In the genomic region with DNA sequence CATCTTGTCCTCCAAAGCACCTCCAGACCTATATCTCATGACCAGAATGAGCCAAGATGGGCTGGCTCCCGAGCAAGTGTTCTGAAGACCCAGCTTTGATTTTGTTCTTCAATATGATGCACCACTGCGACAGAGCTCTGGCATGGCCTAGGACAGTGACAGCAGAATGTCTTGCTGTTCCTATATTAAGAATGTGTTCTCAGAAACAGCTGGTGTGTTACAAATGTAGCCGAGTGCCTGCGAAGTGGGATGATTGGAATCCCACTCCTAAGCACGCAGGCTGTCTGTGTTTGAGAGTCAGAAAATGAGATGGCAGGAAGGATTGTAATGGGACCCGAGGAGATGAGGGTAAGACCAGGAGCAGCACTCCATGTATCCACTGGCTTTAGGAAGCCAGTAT, we compare ENCODE assay signal across 17 mouse cellular contexts.
DNase-seq lines count a peak whose midpoint lies in the region; ATAC-seq lines count a peak whose summit lies in the region.
"Had no signal": no experiment of that assay in that cellular context is flagged by ENCODE, and none has a peak within 500 bp of the region (broad histone marks: within the 10 kb centered on the region; RNA-seq: fewer than 3 reads in every experiment).

No protein-coding gene starts in this region.

- no peaks in the 10 kb centered on the region for H3K9me3 ChIP-seq in hindbrain, embryonic 14.5 days (ENCODE audit: control insufficient read depth, low read length)
- no peaks in the 10 kb centered on the region for H3K9me3 ChIP-seq in kidney, embryonic 16.5 days (ENCODE audit: low read length)
- H3K9me3 ChIP-seq: embryonic facial prominence, embryonic 15.5 days; heart, embryonic 13.5 days; hindbrain, embryonic 10.5 days had no signal

- 91% methylated on average over 6 of the region's 6 CpGs for WGBS in hindbrain, embryonic 14.5 days
- 89% methylated on average over 6 of the region's 6 CpGs for WGBS in kidney, embryonic 16.5 days

- H3K9ac ChIP-seq in hindbrain, embryonic 14.5 days: no peak overlapping the region
- no peak overlapping the region for H3K9ac ChIP-seq in kidney, embryonic 16.5 days (replicated peaks; ENCODE audit: low read length)
- H3K9ac ChIP-seq: embryonic facial prominence, embryonic 15.5 days; heart, embryonic 13.5 days; limb, embryonic 12.5 days; liver, embryonic 14.5 days had no signal

- H3K27me3 ChIP-seq in hindbrain, embryonic 14.5 days (ENCODE audit: control insufficient read depth, insufficient read depth, low read length): no peaks in the 10 kb centered on the region
- H3K27me3 ChIP-seq in kidney, embryonic 16.5 days (ENCODE audit: insufficient read depth, low read length): no peaks in the 10 kb centered on the region
- H3K27me3 ChIP-seq: embryonic facial prominence, embryonic 15.5 days; heart, embryonic 13.5 days; limb, embryonic 12.5 days had no signal

- no peaks in the 10 kb centered on the region for H3K4me1 ChIP-seq in hindbrain, embryonic 14.5 days (replicated peaks; ENCODE audit: control insufficient read depth, insufficient read depth, low read length)
- no peaks in the 10 kb centered on the region for H3K4me1 ChIP-seq in kidney, embryonic 16.5 days (ENCODE audit: insufficient read depth, low read length)
- H3K4me1 ChIP-seq: embryonic facial prominence, embryonic 15.5 days; heart, embryonic 13.5 days; hindbrain, embryonic 10.5 days; limb, embryonic 12.5 days had no signal

- no peak for ATAC-seq in hindbrain, embryonic 14.5 days (ENCODE audit: low FRiP score)
- ATAC-seq in kidney, embryonic 16.5 days (ENCODE audit: low FRiP score, low TSS enrichment): no peak
- ATAC-seq: inflammation-experienced regulatory T-cells, adult 6 months; Patski had no signal

- intact Hi-C loops in left cerebral cortex, postnatal 4 days (cut with DNase I): no loop called here
- intact Hi-C loops in left cerebral cortex, postnatal 25 days (cut with DNase I): loop anchor here (5.0 kb wide), 3 partner anchors 58 to 358 kb away; partner anchors contain the start of gene Smarca2

- H3K4me2 ChIP-seq in hindbrain, embryonic 14.5 days (replicated peaks): no peak overlapping the region
- H3K4me2 ChIP-seq in kidney, embryonic 16.5 days (replicated peaks; ENCODE audit: low read depth, low read length): no peak overlapping the region
- H3K4me2 ChIP-seq: embryonic facial prominence, embryonic 15.5 days; heart, embryonic 13.5 days; limb, embryonic 12.5 days; midbrain, embryonic 11.5 days had no signal

- DNase-seq in left cerebral cortex, adult 11 months (ENCODE audit: low spot score): peak; percentile 32
- DNase-seq in left cerebral cortex, postnatal 4 days: no peak
- peak; percentile 77 for DNase-seq in layer of hippocampus, adult 9-11 months
- DNase-seq in left cerebral cortex, postnatal 25 days (ENCODE audit: low spot score in 2 of 2): peak; percentile 43 to 92
- peak; percentile 69 for DNase-seq in telencephalon, adult 2 months (ENCODE audit: low read depth, low spot score)
- no peak for DNase-seq in hindbrain, embryonic 14.5 days (ENCODE audit: low spot score)
- DNase-seq in B cell, adult 2 months: no peak
- DNase-seq: cerebellum, adult 11-12 months had no signal

- H3K36me3 ChIP-seq in hindbrain, embryonic 14.5 days (replicated peaks; ENCODE audit: control insufficient read depth, insufficient read depth): no peaks in the 10 kb centered on the region
- no peaks in the 10 kb centered on the region for H3K36me3 ChIP-seq in kidney, embryonic 16.5 days (ENCODE audit: insufficient read depth, low read length)
- H3K36me3 ChIP-seq: embryonic facial prominence, embryonic 15.5 days; heart, embryonic 13.5 days; hindbrain, embryonic 10.5 days; limb, embryonic 12.5 days had no signal

- no peak overlapping the region for H3K4me3 ChIP-seq in hindbrain, embryonic 14.5 days (replicated peaks; ENCODE audit: low read length)
- no peak overlapping the region for H3K4me3 ChIP-seq in kidney, embryonic 16.5 days (ENCODE audit: low read length)
- H3K4me3 ChIP-seq: embryonic facial prominence, embryonic 15.5 days; heart, embryonic 13.5 days; hindbrain, embryonic 10.5 days; limb, embryonic 12.5 days had no signal

- no peak overlapping the region for H3K27ac ChIP-seq in hindbrain, embryonic 14.5 days
- no peak overlapping the region for H3K27ac ChIP-seq in kidney, embryonic 16.5 days (ENCODE audit: low read length)
- H3K27ac ChIP-seq: embryonic facial prominence, embryonic 15.5 days; heart, embryonic 13.5 days; hindbrain, embryonic 10.5 days; limb, embryonic 12.5 days; liver, embryonic 14.5 days had no signal

Comparison
In these comparisons a context has a peak if more than half of its experiments do, and no peak if none do; other contexts are left out.
1. DNase-seq: peak in left cerebral cortex, adult 11 months (single experiment), layer of hippocampus, adult 9-11 months (single experiment), left cerebral cortex, postnatal 25 days (2 of 2) and telencephalon, adult 2 months (single experiment); none in left cerebral cortex, postnatal 4 days (single experiment), hindbrain, embryonic 14.5 days (single experiment) and B cell, adult 2 months (0 of 2).